Mouse (Mus musculus) T-cell, adult 2 months (primary cell): ENCODE measurements at regions not wholly inside any gene's neighbourhood (a gene's known extent, or its start where the extent isn't known, plus 50 kb on each side); places are given as distances from the start of the nearest gene placed in this dataset.
"Not testable (repeated sequence)": the region's sequence is repeated elsewhere in the genome, so short reads cannot be mapped to it uniquely, and the experiment has no call there.

Experiments
- DNase-seq: peaks from one replicate; pipeline ENCODE4 v3.0.0; 2022; ENCODE audit warnings: low spot score

GRCm38 (mm10) chr15:62252078-62252833, 1329.4 kb upstream of the A1bg start:
- not testable (repeated sequence) for DNase-seq

- DNase-seq: no peak
Observed at GRCm38 (mm10) chr15:62249436-62249835, 1326.6 kb upstream of the A1bg start.

GRCm38 (mm10) chr15:62246561-62247079, 1323.8 kb upstream of the A1bg start:
- DNase-seq: no peak

DNA sequence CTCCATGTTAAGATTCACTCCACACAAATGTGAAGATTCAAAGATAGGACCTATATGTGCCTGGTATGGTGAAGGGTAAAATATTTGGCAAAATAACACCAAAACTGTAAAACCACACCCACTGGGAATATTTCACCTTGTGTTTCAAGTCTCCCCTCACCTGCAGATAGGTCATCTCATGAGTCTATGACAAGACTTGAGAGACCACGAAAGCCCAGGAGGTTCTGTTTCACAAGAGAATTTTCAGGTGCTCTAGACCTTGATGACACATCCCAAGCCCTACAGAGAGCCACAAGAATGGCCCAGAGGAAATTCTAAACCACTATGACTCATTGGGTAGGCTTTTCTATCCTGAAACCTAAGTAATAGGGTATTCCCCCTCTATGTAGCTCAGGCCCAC, 1322.4 kb upstream of the A1bg start:
- no peak for DNase-seq

- no peak for DNase-seq
Observed at GRCm38 (mm10) chr15:62244819-62245218, 1322.0 kb upstream of the A1bg start.

DNA sequence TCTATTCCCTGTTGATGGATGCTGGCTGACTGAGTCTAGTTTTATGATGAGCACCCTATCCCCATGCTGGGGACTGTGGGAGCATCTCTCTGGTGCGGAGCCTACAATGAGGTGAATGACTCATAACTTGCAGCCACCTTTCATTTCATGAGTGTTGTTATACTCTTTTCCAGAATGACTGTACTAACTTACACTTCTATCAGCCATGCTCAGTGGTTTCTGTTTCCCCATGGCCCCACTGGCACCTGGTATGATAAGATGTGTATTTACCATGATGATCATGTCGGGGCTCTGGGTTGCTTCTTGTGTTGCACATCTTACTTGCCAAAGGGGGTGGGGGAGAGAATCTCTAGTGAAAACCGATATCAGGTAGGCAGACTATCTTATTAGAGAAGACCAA, 1317.2 kb upstream of the A1bg start:
- DNase-seq: no peak

- no peak for DNase-seq
Observed at GRCm38 (mm10) chr15:62238503-62239045, 1315.8 kb upstream of the A1bg start.

- DNase-seq: no peak
Observed at GRCm38 (mm10) chr15:62236056-62236455, 1313.2 kb upstream of the A1bg start.

GRCm38 (mm10) chr15:62234182-62234760, 1311.5 kb upstream of the A1bg start:
- DNase-seq: no peak

DNA sequence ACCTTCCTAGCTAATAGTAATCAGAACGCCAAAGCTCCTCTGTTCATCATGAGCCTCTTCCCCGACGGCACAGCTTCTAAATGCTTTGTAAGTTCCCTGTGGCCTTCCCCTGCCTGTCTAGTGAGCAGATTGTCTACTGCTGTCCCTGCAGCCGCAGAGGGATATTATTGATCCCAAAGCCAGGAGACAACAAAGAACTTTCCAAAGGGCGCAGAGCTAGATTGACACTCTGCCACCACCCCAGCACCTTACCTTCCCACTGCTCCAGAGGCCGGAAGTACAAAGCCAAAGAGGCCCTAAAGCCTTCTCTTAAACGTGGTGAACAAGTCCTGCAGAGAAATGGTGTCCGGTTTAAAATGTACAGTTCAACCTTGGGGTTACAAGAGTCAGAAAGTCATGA, 1310.3 kb upstream of the A1bg start:
- no peak for DNase-seq

GRCm38 (mm10) chr15:62231709-62232108, 1308.9 kb upstream of the A1bg start:
- no peak for DNase-seq

GRCm38 (mm10) chr15:62230773-62231172, 1308.0 kb upstream of the A1bg start:
- no peak for DNase-seq

DNA sequence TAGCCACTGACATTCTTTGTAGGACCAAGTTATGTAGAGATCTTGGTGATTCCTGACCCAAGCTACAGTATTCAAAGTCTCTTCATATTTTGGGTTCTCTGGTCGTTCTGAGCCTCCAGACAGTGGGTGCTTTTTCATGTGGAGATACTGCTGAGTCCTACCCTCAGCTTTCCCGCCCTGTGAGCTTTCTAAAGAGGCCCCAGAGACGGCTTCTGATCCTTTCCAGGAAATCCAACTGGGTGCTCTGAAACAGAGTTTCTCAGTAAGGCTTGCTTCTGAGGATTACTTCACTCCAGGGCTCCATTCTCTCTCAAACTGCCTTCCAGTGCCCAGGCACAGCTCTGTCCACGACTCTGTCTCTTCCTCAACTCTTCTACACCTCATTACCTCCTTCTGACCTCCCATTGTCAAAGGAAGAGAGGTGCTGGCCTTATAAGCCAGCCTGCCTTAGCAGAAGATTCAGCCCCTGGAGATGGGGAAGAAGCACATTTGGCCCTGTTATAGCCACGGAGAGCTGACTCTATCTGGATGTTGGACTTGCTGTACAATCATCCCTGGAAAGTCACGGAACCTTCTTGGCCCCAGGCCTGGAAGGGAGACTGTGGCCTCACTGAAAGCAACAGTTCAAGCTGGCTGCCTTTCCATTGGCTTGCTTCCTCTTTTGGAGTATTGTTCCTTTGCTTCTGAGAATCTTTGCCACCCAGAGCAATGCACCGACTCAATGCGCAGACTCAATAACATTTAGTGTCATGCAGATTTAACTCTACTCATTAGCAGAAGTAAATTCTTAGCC, 1306.9 kb upstream of the A1bg start:
- DNase-seq: no peak

- DNase-seq: no peak
Observed at GRCm38 (mm10) chr15:62229023-62229422, 1306.2 kb upstream of the A1bg start.

- DNase-seq: no peak
Observed at GRCm38 (mm10) chr15:62224798-62225197, 1302.0 kb upstream of the A1bg start.

DNA sequence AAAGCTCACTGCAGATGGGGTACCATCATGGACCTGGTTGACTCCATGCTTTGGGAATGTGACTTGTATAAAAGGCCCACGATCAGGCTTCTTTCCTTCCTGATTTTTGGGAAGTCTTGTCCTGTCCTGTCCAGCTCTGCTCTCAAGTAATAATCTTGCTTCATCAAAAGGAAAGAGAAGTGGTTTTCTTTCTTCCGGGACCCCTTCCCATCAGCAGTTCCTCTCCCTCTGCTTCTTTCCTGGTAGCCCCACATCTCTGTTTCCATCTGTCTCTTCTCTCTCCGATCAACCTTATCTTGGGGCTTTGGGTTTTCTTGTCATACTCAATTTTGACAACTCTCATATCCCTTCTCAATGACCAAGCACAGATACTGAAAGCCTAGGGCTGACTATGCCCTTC, 1301.4 kb upstream of the A1bg start:
- no peak for DNase-seq

DNA sequence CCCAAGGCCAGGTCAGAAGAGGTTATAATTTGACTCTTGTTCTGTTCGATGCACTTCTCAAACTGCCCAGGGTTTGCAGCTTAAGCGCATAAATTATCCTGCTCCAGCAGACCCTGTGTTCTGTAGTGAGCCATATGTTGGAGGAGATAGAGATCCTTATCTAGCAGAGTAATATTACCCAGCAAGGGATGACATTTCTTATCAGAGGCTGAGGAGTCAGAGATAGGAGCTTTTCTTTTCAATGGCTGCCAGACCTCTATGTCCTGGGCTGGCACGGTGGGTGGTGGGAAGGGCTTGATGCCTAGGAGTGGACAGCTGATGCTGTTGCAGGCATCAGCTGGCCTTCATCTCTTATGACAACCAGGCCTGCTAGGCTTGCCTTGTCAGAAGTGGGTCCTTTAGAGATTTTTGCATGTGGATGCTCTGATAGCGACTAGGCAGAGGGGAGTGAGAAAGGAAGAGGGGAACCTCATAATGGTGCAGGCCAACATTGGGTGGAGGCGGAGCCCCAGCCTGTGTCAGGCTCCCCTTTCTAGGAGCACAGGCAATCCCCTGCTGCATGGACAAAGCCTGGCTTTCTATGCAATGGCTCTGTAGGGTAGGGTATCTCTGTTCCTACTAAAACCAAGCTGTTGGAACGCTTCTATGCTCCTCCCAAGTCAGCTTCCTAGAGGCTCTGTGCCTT, 1300.5 kb upstream of the A1bg start:
- DNase-seq: no peak

DNA sequence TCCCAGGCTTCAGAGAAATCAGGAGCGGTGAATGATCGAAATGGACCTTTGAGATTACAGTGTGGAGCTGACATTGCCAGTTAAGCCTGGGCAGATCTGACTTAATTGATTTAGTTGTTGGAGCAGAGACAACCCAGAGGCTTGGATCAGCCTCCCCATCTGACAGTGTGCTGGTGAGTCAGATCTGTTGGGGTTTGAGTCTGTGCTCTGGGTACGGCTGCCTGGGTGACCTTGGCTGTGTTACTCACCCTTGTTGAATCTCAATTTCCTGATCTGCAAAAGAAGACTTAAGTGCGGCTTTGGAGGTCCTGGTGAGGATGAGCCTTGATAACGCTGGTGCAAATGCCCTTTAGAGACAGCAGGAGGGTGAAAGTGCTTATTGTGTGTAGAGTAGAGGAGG, 1299.9 kb upstream of the A1bg start:
- DNase-seq: no peak

DNA sequence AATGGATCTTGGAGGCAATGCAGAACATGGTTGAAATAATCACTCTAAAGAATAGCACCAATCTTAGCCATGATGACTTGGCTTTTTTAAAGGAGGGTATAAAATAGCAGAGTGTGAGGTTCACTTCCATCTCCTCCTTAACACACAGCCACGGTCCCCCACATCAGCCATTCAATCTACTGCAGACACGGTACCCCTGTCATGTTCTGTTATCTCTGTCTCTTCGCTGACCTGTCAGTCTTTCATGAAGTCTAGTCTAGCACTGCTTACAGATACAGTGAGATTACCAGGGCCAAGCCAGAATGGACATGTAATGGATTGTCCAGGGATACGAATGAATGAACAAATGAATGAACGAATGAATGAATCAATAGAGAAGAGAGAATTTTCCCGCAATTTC, 1299.4 kb upstream of the A1bg start:
- no peak for DNase-seq

DNA sequence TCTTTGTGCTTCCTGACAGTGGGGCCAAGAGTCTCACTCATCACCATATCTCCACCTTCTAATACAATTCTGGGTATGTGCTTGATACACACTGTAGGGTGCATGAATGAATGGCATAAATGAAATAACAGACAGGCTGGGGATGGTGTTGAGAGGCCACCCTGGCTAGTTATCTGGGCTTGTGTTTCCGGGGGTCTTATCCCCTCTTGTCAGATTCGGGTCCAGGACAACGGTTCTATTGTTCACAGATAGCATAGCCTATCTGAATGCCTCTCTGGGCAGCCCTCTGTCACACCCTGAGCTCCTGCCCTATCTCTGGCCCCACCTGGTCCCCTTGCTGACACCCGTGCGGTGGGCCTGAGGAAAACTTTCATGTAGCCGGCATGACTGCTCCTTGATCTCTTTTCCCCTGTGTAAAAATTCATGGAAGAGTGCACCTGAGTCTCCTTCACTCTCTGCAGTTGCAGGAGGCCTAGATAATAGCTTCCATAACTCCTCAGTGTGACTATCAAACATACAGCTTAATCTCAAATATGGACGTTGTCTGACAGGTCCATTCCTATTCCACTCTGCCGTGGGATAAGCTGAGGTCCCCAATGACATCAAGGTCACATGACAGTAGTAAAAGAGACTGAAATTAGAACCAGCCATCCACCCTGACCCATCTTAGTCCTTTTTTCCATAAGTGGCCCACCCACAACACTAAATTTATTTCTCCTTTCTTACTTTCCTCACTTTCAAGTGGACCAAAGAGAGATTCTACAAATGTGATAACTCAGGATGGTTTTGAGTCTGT, 1298.4 kb upstream of the A1bg start:
- no peak for DNase-seq

- DNase-seq: no peak
Observed at GRCm38 (mm10) chr15:62220620-62221019, 1297.8 kb upstream of the A1bg start.
